Mouse (Mus musculus) CH12F3 (cell line): ENCODE measurements around the gene Ube2h.

Experiments
- in situ Hi-C: fragments of 300-500 bp; cut with MboI; formaldehyde crosslinking; loops from 2 replicates; pipeline ENCODE4 v1.14.3; 2020; ENCODE audit warnings: low sequenced_read_pairs

Gene Ube2h

DNA sequence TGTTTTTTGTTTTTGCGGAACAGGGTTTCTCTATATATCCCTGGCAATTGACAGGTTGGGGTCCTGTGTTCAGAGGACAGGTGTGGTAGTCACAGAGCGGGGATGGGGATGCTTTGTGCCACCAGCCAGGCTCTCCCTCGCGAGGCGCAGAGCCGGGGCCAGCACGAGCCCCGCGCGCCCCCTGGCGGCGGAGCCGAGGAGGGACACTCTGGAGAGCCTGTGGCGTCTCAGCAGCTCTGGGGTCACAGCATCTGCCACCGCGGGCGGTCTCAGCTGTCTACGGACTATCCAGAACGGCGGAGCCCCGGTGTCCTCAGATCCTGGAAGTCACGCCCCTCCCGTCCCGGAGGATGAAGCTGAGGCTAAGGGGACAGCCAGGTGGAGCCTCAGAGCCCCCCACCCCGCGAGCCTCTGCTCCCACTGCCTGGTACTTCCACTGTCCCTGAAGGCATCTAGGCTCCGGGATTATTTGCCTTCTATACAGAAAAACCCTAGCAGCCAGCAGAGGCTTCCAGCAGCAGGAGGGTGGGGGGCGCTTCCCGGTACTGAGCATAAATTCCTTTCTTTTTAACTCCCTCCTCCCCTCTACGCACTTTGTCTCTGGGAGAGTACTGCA, 98.6 kb downstream of the Ube2h start:
- in situ Hi-C loops = loop anchor here (5.0 kb wide), 1 partner anchor 113 kb away; no protein-coding TSS in a partner anchor

DNA sequence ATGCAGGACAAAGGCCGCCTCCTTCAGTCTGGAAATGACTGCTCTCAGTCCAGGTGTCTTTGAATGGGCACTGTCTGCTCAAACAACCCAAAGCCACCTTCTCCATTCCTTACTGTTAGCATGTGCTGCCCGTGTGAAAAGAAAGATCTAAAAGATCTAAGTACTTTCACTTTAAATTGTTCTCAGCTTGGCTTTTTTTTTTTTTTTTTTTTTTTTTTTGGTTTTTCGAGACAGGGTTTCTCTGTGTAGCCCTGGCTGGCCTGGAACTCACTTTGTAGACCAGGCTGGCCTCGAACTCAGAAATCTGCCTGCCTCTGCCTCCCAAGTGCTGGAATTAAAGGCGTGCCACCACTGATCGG, 99.2 kb downstream of the Ube2h start:
- in situ Hi-C loops = loop anchor here (5.0 kb wide), 1 partner anchor 113 kb away; no protein-coding TSS in a partner anchor

DNA sequence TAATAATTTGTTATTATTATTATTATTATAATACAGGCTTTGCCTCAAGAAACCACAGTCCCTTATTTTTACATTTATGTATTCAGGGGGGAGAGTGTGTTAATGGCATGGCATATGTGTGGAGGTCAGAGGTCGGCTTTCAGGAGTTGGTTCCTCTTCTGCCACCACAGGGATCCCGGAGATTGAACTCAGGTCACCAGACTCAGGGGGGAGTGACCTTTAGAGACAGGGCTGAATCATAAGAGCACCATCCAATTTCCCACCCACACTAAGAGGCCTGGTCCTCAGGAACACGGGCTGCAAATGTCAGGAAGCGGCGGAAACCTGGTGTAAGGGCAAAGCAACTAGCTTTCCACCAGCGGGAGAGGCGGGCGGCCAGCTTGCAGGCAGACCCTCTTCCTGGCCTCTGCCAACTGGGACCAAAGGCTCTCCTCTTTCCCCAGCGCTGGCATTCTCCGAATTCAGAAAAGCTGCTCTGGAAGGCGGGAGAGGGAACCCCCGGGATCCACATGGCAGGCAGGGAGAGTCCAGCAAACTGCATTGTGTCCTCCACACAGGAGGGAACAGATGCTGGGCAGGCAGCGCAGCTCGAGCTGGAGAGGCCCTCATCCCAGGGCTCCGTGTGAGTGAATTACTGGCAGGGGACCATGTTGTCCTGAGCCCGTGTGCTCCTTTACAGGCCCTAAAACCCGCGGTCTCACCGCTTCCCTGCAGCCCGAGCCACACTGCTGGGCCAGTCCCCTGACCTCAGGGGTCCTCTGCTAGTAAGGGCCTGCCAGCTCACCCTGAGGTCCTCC, 99.8 kb downstream of the Ube2h start:
- in situ Hi-C loops = loop anchor here (5.0 kb wide), 1 partner anchor 112 kb away; no protein-coding TSS in a partner anchor

DNA sequence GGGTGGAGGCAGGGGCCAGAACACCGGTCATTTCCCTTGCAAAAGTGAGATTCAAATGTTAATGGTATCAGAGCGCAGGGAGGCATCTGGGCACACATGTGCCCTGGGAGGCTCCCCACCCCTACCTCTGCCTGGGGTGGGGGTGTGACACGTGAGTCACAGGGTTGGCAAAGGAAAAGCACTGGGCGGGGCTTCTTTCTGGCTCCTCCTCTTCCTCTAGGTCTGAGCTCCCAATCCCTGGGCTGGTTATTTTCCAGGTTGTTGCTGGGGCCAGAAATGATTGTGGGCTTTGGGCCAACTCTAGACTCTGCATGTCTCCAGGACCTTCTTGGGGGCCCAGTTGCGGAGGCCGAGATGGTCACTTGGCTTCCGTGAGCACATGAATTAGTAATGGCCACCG, 108.2 kb downstream of the Ube2h start:
- in situ Hi-C loops = no loop called here

DNA sequence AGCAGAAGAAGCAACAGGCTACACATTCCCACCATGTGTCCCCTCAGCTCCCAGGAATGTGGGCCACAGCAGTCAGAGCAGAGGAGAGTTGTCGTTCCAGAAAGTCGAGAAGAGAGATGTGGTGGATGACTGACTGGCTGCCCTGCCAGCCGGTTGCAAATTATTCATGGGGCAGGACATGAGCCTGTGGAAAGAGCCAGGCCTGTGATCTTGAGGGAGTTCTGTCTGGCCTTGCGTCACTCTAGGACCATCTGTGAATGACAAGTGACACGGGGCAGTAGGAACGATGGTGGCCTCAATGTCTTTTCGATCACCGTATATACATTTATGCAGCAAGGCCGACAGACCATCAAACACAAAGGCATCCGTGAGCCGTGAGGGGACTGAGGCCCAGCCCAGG, 108.7 kb downstream of the Ube2h start:
- in situ Hi-C loops = no loop called here

DNA sequence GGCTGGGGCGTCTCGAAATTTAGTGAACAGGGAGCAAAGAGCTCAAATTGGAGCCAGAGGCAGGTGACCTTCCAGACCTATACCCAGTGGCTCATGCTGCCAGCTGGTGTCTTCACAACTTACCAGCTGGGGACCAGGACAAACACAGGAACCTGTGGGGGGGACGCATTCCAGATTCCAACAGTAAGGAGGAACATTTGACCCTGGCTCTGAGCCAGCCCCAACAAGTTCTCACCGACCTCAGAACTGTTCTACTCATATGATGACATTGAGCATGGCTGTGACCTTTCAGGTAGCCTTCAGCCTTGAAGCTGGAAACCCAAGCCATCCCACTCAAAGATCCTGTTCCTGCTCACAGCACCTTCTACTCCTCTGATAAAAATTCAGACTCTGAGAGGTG, 120.7 kb downstream of the Ube2h start:
- in situ Hi-C loops = no loop called here

DNA sequence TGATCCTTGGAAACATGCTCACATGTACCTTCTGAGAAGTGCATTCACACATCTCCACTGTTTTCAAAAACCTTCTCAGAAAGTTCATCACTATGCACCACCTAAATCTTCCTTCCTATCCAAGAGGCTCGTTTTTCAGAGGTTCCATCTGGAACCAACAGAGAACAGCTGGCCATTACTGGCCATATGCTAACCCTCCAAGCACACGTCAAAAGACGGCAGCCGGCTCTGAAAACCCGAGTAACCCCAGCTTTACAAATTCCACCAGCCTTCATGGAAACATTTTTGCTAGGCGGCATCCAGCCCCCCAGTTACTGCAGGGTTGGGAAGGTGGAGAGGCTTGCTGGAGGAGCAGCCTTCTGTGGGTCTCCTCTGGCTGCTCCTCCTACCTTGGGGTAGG, 122.3 kb downstream of the Ube2h start:
- in situ Hi-C loops = no loop called here

DNA sequence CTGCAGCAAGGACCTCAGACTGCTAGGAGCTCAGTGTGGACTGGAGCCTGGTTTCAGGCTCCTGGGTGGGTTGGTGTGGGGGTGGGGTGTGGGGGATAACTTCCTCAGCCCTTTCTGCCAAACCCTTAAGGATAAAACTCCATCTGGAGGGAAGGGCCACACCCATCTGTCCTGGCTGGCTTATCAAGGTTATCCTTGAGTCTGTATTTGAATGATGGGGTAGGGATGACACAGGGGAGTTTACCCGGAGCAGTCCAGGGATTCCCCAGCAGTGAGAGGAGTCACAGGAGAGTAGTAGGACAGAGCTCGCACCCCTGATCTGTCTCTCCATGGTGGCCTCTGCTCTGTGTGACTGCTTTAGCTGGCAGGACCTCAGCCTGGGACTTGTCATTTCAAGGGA, 124.0 kb downstream of the Ube2h start:
- in situ Hi-C loops = no loop called here

DNA sequence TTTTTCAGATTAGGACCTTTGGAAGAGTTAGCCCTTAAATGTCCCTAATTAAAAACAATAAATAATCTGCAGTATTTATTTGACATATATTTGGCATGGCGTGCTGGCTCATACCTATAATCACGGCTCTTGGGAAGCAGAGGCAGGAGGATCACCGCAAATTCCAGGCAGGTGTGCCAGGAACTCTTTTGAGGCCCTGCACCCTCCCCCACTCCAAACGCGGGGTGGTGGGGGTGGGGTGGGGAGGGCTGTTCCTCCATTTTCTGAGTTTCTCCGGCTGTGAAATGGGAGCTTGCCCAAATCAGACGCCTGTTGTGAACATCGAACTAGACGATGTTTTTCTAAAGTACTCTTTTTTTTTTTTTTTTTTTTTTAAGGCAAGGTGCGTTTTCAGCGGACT, 125.3 kb downstream of the Ube2h start:
- in situ Hi-C loops = no loop called here

DNA sequence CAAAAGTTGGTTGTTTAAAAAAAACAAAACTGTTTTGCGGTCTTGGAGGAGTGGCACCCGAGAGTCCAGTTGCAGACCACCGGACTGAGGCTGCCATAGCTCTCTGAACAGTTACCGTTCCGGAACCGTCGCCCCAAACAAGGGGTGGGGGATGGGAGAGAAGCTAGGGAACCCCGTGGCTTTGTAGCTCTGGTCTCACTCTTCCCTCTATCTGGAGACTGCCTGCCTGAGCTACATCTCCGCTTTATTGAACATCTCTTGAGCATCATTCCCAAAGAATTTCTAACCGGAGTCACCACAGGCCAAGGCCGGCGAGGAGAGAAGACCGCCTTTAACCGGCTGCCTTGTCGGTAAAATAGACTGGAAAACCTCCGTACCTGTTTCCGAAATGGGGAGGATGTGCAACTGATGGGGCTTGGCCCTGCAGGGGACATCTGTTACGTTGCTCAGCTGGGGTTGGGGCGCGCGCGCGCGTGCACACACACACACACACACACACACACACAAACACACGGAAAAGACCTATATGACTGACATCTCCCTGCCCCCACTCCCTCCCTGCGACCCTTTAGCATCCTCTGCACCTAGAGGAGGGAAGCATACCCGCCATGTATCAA, 126.2 kb downstream of the Ube2h start:
- in situ Hi-C loops = no loop called here

DNA sequence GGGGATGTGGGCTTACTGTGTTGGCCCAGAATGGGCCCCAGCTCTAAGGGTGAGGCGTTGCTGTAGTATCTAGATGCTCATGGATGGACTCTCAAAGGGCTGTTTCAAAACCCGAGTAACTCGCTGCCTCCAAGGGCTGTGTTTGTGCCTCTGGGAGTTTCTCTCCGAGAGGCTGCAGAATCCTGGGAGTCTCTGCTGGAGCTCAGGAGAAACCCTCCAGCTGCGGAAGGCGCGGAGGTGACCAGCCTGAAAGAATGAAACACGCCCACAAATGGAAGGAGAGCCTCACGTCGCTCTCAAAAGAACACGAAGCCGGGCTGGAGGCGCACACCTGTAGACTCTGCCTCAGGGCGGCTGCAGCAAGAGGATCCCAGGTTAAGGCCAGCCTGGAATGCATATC, 127.0 kb downstream of the Ube2h start:
- in situ Hi-C loops = no loop called here

DNA sequence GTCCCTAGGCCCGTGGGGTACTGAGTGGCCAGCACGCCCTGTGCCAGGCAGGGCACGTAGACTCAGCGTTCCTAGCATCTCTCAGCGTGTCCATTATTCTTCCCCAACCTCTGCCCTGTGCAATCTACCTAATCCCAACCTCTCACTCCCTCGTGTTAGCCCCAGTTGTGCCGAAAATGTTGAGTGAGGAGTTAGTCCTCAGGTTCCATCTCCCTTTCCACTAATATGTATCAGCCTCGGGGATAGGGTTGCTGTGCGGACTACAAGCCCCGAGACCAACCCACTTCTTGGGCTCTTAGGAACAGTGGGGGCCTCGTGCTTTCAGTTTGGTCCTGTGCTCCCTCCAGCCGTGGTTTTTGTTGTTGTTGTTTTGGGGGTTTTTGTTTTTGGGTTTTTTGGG, 127.8 kb downstream of the Ube2h start:
- in situ Hi-C loops = no loop called here

DNA sequence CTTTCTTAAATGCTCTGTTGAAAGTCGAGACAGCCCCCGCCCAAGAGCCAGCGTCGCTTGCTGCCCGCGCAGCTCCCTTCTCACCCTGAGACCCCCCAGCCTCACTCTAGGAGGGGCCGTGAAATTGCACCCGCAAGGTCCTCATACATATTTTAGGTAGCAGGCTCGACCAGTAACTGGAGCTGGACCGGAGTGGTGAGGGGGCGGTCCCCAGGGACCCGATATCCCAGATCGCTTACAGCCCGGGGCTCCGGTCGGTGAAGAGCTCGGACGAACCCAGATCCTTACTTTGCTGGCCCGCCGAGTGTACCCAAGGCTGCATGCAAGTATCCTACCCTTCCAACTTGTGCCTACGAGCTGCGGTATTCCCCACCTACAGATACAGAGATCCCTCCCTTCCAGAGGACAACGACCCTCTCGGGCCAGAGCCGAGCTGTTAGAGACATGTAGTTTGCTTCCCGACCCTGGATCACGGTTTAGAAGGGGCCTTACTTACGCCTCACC, 128.4 kb downstream of the Ube2h start:
- in situ Hi-C loops = no loop called here

DNA sequence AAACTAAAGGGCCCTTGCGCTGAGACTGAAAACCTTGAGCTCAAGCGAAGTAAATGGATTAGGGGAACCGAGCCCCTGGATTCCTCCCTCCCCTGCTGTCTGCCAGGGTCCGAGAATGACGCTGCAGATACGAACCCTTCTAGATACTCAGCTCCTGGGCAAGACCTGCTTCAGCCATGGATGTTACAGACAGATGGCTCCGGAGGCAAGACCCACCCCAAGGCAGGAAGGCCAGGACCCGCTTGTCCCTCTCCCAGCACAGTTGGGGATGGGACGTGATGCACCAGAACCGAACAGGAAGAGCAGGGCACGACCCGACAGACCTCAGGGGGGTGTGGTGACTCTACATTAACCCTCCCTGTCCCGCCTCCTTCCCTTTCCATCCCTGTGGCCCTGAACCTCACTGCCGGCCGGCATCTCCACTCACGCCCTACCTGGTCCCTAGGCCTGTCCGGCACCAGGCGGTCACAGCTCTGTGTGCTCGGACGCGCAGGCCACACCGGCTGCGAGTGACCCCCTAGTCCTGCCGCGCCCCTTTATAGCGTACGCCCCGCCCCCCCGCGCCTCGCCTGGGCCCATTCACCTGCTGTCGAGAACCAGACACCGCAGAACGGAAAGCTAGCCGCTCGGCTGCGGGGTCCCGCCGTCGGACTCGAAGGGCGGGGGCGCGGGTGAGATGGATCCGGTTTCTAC, 129.0 kb downstream of the Ube2h start:
- in situ Hi-C loops = no loop called here

DNA sequence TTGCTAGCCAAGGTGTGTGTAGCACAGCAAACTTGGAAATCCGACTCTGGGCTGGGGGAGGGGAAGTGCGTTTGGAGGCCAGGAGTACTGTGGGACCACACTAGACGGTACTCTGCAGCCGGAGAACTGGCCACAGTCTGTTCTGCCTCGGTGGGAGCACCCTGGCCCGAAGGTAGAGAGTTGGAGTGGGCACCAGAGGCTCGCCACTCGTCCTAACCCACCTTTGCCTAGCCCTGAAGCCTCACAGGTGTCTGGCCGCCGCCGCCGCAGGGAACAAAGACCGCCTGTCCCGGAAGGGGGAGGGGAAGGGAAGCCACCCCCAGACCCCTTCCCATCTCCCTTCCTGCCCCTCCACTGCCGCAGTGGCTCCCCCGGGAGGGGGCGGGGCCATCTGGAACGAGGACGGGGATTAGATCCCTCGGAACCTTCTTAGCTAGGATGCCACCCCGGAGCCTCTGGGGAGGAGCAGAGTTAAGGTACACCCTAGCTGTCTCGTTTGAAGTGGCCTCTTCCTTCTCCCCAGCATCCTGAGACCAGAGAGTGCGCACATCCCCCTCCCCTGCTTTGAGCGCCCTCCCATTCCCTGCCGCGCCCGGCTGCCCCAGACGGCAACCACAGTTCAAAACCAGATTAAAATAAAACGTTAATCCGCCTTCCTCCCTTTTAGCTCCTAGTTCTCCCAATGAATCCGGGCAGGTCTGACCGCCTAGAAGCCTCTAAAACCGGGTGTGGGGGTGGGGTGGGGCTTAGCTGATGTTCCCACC, 129.7 kb downstream of the Ube2h start:
- in situ Hi-C loops = no loop called here

DNA sequence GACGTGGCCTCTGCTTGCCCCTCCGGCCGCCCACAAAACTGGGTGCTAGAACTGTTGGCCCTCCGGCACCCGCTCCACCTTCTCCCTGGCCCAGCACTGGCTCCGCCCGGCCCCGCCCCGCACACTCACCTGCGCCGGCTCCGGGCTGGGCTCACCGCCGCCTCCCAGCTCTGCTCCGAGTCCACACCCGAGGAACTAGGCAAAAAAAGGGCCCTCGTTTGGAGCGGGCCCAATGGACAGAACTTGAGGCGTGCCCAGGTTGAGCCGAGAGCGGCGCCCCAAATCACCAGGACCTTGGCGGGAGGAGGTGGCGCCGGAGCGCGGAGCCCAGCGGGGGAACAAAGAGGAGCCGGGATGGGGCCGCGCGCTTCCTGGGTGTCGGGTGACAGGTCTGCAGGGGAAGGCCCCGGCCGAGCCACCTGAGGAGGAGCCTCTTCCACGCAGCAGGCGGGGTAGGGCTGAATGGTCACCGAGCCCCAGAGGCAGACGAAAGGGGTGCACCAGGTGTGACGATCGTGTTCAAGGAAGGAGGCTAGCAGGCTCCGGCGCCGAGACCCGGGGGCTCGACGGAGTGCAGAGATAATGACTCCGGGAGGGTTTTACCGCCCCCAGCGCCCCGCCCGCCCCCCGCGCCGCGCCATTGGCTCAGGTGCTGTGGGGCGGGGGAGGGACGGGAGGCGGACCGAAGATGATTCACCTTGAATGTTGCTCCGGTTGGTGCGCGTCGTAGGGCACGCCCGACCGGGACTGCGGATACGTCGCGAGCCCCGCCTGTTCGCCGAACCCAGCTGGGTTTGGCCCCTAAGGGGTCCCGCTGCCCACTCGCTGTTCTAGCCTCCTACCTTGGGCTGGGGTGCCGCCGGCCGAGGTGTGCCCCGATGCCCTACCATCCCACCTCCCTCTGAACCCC, 130.5 kb downstream of the Ube2h start:
- in situ Hi-C loops = no loop called here

DNA sequence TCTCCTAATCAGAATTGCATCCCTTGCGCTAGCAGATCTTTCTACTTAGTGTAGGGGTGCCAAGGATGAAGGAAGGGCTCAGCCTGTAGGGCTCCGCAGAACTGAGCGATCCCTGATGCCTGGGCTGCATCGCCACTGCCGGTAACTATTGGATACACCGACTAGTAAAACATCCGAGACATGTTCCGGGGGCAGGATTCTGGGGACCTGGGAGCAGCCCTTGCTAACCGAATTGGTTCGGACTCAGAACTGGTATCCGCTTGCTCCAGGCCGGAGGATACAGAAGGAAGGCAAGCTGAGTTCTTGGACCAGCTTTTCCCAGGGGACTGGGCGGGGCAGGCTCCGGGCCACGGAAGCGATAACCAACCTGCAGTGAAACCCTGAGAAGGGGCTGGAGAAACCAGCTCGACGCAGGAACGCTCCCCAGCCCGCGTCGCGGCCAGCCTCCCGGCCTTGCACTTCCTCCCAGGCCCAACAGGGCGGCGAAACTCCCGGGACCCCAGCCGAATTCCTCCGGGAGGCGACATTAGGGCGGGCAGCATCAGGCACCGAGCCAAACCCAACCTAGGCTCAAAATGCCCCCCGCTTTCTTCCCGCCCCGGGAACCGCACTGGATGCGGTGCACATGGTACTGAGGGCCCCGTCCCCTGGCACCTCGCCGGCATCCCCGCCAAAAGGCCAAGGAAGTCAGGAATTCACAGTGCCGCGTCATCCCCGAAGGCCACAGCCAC, 131.4 kb downstream of the Ube2h start:
- in situ Hi-C loops = no loop called here

DNA sequence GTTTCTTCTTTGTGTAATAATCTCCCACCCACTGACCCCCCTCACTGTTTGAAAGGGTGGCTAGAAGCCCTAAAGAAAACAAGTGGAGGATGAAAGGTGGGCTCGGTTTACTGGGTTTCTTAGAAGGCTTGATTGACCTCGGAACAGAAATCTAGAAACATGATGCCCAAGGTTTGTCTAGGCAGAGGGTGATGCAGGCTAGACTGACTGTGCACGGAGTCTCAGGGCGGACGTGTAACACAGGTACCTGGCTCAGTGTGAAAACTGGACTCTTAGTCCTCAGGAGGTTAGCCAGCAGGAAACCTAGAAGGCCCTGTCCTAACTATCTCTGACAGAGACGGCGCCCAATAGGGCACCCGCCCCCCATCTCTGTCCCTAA, 131.9 kb downstream of the Ube2h start:
- in situ Hi-C loops = no loop called here

DNA sequence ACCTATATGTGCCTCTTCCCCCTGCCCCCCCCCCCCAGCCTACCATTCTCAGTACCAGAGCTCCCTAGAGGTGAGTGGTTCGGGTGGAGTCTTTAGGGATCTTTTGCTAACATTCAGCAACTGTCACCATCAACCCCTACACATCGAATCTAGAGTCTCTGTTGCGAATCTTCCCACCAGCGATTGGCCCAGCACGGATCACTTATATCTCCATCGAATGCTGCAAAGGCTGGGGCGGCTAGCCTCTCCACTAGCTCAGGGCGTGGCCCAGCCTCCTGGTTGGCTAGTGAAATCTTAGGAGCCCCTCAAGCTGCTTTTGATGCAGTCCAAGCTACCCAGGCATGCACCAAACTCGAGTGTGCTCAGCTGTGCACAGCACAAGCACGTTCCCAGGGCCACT, 132.4 kb downstream of the Ube2h start:
- in situ Hi-C loops = no loop called here
